Mouse (Mus musculus) testis, adult 2 months (tissue): ENCODE measurements around the gene Prrc2c. TPM values are rescaled to one million over a fixed set of nuclear protein-coding genes. Genes with fewer than 3 reads are reported as not detected.

Source experiments
- H3K27ac ChIP-seq: fragments of 200-500 bp; 2 replicates; pipeline ENCODE4 v1.5.1; 2012; ENCODE audit warnings: low read depth, low read length; ENCODE audit not compliant: control insufficient read depth, insufficient read depth
- H3K27me3 ChIP-seq: fragments of 200-500 bp; 2 replicates; pipeline ENCODE4 v1.6.1; 2012; ENCODE audit warnings: mild to moderate bottlenecking, low read length, moderate library complexity; ENCODE audit not compliant: control insufficient read depth, insufficient read depth
- H3K36me3 ChIP-seq: fragments of 200-500 bp; 2 replicates; pipeline ENCODE4 v1.6.1; 2012; ENCODE audit warnings: mild to moderate bottlenecking, low read length; ENCODE audit not compliant: control insufficient read depth, insufficient read depth
- H3K4me1 ChIP-seq: fragments of 200-500 bp; 2 replicates; pipeline ENCODE4 v1.6.1; 2012; ENCODE audit warnings: low read length; ENCODE audit not compliant: control insufficient read depth, insufficient read depth
- H3K4me3 ChIP-seq: fragments of 200-500 bp; 2 replicates; pipeline ENCODE4 v1.5.1; 2012; ENCODE audit warnings: low read depth, mild to moderate bottlenecking, low read length, moderate library complexity, mixed read lengths; ENCODE audit not compliant: control insufficient read depth
- CTCF ChIP-seq: fragments of 200-500 bp; IDR thresholded peaks from 2 replicates; pipeline ENCODE4 v1.5.1; 2012; ENCODE audit warnings: low read depth, mild to moderate bottlenecking, inconsistent platforms, low read length, moderate library complexity; ENCODE audit not compliant: control insufficient read depth, insufficient read depth, insufficient replicate concordance
- POLR2A ChIP-seq: fragments of 200-500 bp; IDR thresholded peaks from 2 replicates; pipeline ENCODE4 v1.6.1; 2012; ENCODE audit warnings: low read depth, mild to moderate bottlenecking, inconsistent platforms, low read length, moderate library complexity; ENCODE audit not compliant: control insufficient read depth
- polyA plus RNA-seq: library from polyadenylated mRNA; depleted of rRNA; stranded (reverse); fragments of >200 nt; gene quantifications from 2 replicates; pipeline ENCODE4 v1.2.3, GENCODE M21; 2012

Gene Prrc2c
- polyA plus RNA-seq, 1 experiment = 21.8 TPM

DNA sequence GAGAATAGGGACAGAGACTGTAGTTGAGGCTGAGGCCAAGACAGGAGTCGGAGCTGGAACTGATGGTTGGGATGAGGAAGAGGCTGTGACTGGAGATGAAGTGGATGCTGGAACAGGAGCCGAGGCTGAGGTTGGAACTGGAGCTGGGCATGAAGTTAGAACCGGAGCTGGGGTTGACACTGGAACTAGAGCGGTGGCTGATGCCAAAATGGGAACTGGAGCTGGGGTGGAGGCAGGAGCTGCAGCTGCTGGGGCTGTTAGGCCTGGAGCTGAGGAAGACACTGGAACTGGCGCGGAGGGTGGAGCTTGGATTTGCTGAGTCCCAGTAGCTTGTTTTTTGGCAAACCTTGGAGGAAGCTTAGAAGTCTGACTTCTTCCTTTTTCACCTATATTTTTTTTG lies 42.5 kb downstream of the Prrc2c start:
- TF ChIP-seq POLR2A (no peak), CTCF (no peak)
- Histone ChIP-seq H3K36me3 (peaks cover 6% of the 10 kb centered on the region), H3K4me3 (no peak overlapping the region), H3K27me3 (no peaks in the 10 kb centered on the region), H3K4me1 (no peaks in the 10 kb centered on the region), H3K27ac (no peak overlapping the region)

DNA sequence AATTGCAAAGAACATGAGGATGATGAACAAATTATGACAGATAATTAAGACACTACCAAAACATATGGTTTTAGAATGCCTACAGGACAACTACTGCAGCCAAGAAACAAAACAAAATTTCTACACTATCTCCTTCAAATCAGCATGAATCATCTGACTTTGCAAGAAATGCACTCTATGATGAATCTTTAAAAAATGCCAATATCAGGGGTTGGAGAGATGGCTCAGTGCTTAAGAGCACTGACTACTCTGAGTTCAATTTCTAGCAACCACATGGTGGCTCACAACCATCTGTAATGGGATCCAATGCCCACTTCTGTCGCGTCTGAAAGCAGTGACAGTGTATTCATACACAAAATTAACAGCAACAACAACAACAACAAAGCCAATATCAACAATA lies 46.6 kb downstream of the Prrc2c start:
- no peaks in the 10 kb centered on the region for H3K27me3 ChIP-seq
- no peaks in the 10 kb centered on the region for H3K4me1 ChIP-seq
- H3K27ac ChIP-seq = no peak overlapping the region
- H3K36me3 ChIP-seq = peaks cover 8% of the 10 kb centered on the region
- TF ChIP-seq POLR2A (no peak), CTCF (no peak)
- no peak overlapping the region for H3K4me3 ChIP-seq

DNA sequence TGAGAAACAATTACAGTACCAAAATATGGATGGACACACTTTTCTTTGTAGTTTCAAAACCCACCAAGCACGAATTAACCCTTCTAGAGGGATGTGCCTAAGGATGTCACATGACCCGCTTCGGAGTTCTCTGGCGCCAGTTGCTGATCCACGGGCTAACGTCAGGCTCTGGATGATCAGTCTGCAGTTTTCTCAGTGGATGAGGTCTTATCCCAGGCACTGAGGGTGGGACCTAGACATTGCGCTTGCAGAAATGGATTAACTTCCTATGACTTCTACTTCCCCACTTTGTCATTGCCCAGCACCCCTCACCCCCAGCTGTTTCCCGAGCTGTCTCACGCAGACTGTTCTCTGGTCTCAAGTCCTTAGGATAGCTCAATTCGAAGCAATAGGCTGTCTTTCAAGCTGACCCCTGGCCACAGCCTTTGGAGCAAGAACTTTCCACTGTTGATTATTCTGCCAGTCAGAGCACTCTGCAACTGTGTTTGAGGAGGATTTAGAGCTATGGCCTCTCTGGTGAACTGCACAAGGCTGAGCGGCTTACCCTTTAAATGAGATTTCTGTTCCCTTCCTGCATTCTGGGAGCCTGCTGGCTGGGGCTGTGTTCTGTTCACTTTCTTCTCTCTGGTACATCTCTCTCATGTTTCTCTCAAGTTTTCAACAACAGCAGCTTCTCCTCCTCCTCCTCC lies 74.7 kb downstream of the Prrc2c start:
- H3K27ac ChIP-seq = no peak overlapping the region

DNA sequence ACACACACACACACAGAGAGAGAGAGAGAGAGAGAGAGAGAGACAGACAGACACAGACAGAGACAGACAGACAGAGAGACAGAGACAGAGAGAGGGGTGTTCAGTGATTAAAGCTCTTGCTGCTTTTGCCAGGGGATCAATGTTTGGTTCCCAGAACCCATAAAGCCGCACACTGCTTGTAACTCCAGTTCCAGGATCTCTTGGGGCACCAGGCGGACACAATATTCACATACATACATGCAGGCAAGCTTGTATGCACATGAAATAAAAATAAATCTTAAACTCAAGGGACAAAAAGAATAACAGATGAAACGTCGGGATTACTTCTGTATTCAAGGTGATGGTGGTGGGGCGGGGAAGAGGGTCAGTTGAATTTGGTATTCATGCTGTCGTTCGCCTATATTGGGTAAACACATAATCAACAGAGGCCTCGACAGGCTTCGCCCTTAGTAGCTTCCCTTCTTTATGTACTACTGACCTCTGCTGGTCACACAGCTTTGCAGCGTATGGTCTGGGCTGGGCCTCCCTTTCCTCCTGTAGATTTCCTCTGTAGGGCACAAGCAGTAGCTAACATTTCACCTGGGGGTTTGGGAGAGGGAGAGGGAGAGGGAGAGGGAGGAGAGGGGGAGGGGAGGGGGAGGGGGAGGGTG lies 75.4 kb downstream of the Prrc2c start:
- H3K27me3 ChIP-seq = no peaks in the 10 kb centered on the region
- H3K27ac ChIP-seq = no peak overlapping the region
- no peaks in the 10 kb centered on the region for H3K36me3 ChIP-seq
- H3K4me3 ChIP-seq = no peak overlapping the region
- peaks cover 2% of the 10 kb centered on the region for H3K4me1 ChIP-seq
- TF ChIP-seq POLR2A (no peak), CTCF (peak; percentile 58; the same call in 1 of the 2 replicates)

More for the DNA sequence above, 74.7 kb downstream of the Prrc2c start:
- Histone ChIP-seq H3K36me3 (no peaks in the 10 kb centered on the region), H3K4me3 (no peak overlapping the region), H3K27me3 (no peaks in the 10 kb centered on the region), H3K4me1 (peaks cover 2% of the 10 kb centered on the region)
- TF ChIP-seq CTCF = no peak
- TF ChIP-seq POLR2A = no peak

DNA sequence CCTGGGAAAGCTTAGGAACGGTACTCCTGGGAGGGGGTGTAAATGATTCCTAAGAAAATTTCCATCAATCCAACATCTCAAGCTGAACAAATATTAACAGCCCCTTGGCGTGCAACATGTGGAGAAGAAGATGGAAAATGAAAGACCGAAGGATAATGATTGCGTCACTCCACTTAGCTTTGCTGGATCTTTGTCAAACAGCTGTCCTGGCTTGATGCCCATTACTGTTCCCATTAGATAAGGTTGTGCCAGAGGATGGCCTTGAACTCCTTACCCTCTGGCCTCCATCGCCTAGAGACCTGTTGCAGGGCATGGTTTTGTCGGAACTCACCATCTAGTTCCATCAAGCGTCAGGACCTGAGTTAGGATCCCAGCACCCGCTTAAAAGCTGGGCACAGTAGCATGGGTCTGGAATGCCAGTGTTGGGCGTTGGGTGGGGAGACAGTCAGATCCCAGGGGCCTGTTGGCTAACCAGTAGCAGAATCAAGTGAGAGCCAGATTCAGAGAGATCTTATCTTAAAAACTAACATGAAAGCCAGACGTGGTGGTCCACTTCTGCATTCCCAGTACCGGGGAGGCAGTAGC lies 80.0 kb downstream of the Prrc2c start:
- no peak overlapping the region for H3K27ac ChIP-seq
- no peak overlapping the region for H3K4me3 ChIP-seq
- no peaks in the 10 kb centered on the region for H3K4me1 ChIP-seq
- H3K36me3 ChIP-seq = no peaks in the 10 kb centered on the region
- no peaks in the 10 kb centered on the region for H3K27me3 ChIP-seq
- no peak for TF ChIP-seq POLR2A
- no peak for TF ChIP-seq CTCF

DNA sequence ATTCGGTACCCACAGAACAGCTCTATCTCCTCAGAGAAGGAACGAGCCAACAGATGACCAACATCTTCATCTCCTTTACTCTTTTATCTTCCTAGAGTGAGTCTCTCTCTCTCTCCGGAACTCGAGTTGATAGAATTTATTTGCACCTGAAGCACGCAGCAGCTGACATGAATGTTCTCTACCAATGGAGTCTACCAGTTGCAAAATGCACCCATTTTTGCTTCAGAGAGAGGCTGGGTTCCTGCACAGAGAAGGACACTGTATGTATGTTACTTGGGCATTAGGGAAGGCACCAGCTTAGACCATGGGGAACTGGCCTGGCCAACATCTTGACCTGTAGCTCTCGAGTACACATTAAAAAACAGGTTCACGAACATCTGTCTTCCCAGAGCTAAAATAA lies 82.2 kb downstream of the Prrc2c start, which contains the start of gene Myocos:
Myocos (minus strand) TSS at position 101 of the 400 bp plus-strand sequence.
- Histone ChIP-seq H3K27me3 (no peaks in the 10 kb centered on the region), H3K4me3 (no peak within 1 kb of the TSS), H3K36me3 (no peaks in the 10 kb centered on the region), H3K4me1 (no peaks in the 10 kb centered on the region), H3K27ac (no peak within 1 kb of the TSS)
- no peak for TF ChIP-seq POLR2A
- no peak for TF ChIP-seq CTCF

DNA sequence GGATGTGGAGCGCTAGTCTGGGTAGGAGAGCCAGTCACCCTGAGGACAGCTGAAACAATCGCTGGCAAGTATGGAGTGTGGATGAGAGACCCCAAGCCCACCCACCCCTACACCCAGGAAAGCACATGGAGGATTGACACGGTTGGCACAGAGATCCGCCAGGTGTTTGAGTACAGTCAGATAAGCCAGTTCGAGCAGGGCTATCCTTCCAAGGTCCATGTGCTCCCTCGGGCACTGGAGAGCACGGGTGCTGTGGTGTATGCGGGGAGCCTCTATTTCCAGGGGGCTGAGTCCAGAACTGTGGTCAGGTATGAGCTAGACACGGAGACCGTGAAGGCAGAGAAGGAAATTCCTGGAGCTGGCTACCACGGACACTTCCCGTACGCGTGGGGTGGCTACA lies 91.9 kb downstream of the Prrc2c start:
- Histone ChIP-seq H3K27me3 (no peaks in the 10 kb centered on the region), H3K4me1 (no peaks in the 10 kb centered on the region; the same call in none of the 2 replicates), H3K36me3 (no peaks in the 10 kb centered on the region), H3K27ac (no peak overlapping the region), H3K4me3 (no peak overlapping the region)
- TF ChIP-seq CTCF (no peak), POLR2A (no peak)
